Mouse (Mus musculus) lung, embryonic 15.5 days (tissue): ENCODE measurements around the gene Pard6b. TPM values are rescaled to one million over a fixed set of nuclear protein-coding genes. Genes with fewer than 3 reads are reported as not detected.

ENCODE experiments used
- ATAC-seq: fragments of 200-750 bp; cut with Nextera tagmentation; 2 replicates; pipeline ENCODE4 v1.8.0; 2017; ENCODE audit warnings: moderate number of reproducible peaks, borderline replicate concordance; ENCODE audit not compliant: low FRiP score, low TSS enrichment; ENCODE audit errors: extremely low read depth
- H3K27ac ChIP-seq: fragments of 300-500 bp; sonication (generic); 2 replicates; pipeline ENCODE4 v1.5.1; 2015; ENCODE audit warnings: moderate library complexity, mild to moderate bottlenecking, inconsistent platforms
- H3K27me3 ChIP-seq: fragments of 300-500 bp; sonication (generic); 2 replicates; pipeline ENCODE4 v1.6.1; 2015; ENCODE audit warnings: inconsistent platforms
- H3K36me3 ChIP-seq: fragments of 300-500 bp; sonication (generic); 2 replicates; pipeline ENCODE4 v1.6.1; 2015; ENCODE audit warnings: inconsistent platforms
- H3K4me1 ChIP-seq: fragments of 300-500 bp; sonication (generic); 2 replicates; pipeline ENCODE4 v1.6.1; 2015; ENCODE audit warnings: inconsistent platforms
- H3K4me2 ChIP-seq: fragments of 300-500 bp; sonication (generic); 2 replicates; pipeline ENCODE4 v1.6.1; 2015; ENCODE audit warnings: inconsistent platforms, mild to moderate bottlenecking, moderate library complexity
- H3K4me3 ChIP-seq: fragments of 300-500 bp; sonication (generic); 2 replicates; pipeline ENCODE4 v1.5.1; 2015; ENCODE audit warnings: mild to moderate bottlenecking, inconsistent platforms
- H3K9ac ChIP-seq: fragments of 300-500 bp; sonication (generic); 2 replicates; pipeline ENCODE4 v1.6.1; 2015; ENCODE audit warnings: inconsistent platforms
- H3K9me3 ChIP-seq: fragments of 300-500 bp; sonication (generic); 2 replicates; pipeline ENCODE4 v1.6.1; 2016; ENCODE audit warnings: inconsistent platforms
- WGBS: fragments of 180-500 bp; shearing (Covaris S2); methylation state at CpG from one replicate; pipeline ENCODE4 v1.1.7; 2015; 5-methylcytosine and 5-hydroxymethylcytosine counted together
- polyA plus RNA-seq: library from polyadenylated mRNA; unstranded; fragments of >200 nt; fragmentation: Nextera tagmentation; extraction: Ambion mirVana; gene quantifications from 2 replicates; pipeline ENCODE4 v1.2.1, GENCODE M21; 2015

Gene Pard6b
- polyA plus RNA-seq, 1 experiment from 2014 or later, result 12.8 TPM

DNA sequence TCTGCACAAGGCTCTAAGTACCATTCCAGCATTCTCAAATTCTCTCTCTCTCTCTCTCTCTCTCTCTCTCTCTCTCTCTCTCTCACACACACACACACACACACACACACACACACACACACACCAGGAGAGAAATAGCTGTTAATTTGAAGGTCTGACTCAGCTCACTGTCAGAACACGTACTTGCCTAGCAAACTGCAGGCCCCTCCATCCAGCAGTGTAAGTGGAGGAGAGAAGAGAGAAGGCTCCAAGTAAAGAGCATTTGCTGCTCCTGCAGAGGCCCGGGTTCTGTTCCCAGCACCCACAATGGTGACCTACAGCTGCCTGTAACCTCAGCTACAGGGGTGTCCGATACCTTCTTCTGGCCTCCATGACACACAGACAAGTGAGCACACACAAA lies 37.7 kb downstream of the Pard6b start:
- WGBS, result 85% methylated on average over 3 of the region's 3 CpGs
- no peak for ATAC-seq

DNA sequence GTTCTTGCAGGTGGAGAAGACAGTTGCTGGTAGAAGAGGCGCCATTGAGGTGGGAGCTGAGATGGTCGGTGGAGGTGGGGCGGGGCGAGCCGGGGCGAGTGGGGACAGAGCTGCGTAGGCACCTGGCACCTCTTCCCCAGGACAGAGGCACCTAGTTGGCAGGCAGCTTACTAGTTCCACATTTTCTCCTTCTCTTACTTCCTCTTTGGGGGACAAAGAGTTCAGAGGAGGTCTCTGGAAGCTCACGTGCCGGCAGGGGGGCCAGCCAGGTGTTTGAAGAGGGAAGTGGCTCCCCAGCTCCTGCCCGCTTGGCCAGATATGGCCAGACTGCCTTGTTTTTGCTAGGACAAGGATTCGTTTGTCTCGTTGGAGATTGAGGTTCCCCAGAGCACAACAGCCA lies 38.3 kb downstream of the Pard6b start:
- H3K4me2 ChIP-seq, result no peak overlapping the region
- 53% methylated on average over 12 of the region's 12 CpGs for WGBS
- no peaks in the 10 kb centered on the region for H3K9me3 ChIP-seq
- peaks cover 12% of the 10 kb centered on the region for H3K27me3 ChIP-seq
- no peak overlapping the region; the same call in 1 of the 2 replicates for H3K9ac ChIP-seq
- no peaks in the 10 kb centered on the region for H3K36me3 ChIP-seq
- no peak overlapping the region for H3K27ac ChIP-seq
- H3K4me3 ChIP-seq, result no peak overlapping the region
- no peak for ATAC-seq
- peaks cover 22% of the 10 kb centered on the region for H3K4me1 ChIP-seq

More for the DNA sequence above, 37.7 kb downstream of the Pard6b start:
- H3K4me2 ChIP-seq, result no peak overlapping the region
- no peaks in the 10 kb centered on the region for H3K9me3 ChIP-seq
- H3K27ac ChIP-seq, result no peak overlapping the region
- H3K4me1 ChIP-seq, result peaks cover 22% of the 10 kb centered on the region
- peaks cover 12% of the 10 kb centered on the region for H3K27me3 ChIP-seq
- no peak overlapping the region for H3K4me3 ChIP-seq
- H3K9ac ChIP-seq, result no peak overlapping the region
- no peaks in the 10 kb centered on the region for H3K36me3 ChIP-seq

- Histone ChIP-seq H3K9ac (no peak overlapping the region), H3K4me3 (no peak overlapping the region), H3K4me2 (no peak overlapping the region), H3K4me1 (peaks cover 10% of the 10 kb centered on the region), H3K36me3 (no peaks in the 10 kb centered on the region), H3K9me3 (no peaks in the 10 kb centered on the region), H3K27ac (no peak overlapping the region), H3K27me3 (peaks cover 12% of the 10 kb centered on the region)
- no peak for ATAC-seq
- WGBS, result 76% methylated on average over 4 of the region's 4 CpGs
Observed at GRCm38 (mm10) chr2:168120906-168121305, 40.1 kb downstream of the Pard6b start.

- Histone ChIP-seq H3K9ac (no peak overlapping the region), H3K9me3 (no peaks in the 10 kb centered on the region), H3K36me3 (no peaks in the 10 kb centered on the region), H3K4me2 (no peak overlapping the region), H3K27me3 (peaks cover 4% of the 10 kb centered on the region; the same call in 1 of the 2 replicates), H3K4me1 (peaks cover 2% of the 10 kb centered on the region; the same call in 1 of the 2 replicates), H3K4me3 (no peak overlapping the region), H3K27ac (no peak overlapping the region)
- WGBS, result 83% methylated on average over 6 of the region's 6 CpGs
- no peak for ATAC-seq
Observed at GRCm38 (mm10) chr2:168123652-168124051, 42.8 kb downstream of the Pard6b start.

- no peak overlapping the region for H3K27ac ChIP-seq
- WGBS, result 40% methylated on average over 11 of the region's 11 CpGs
- H3K4me1 ChIP-seq, result peaks cover 5% of the 10 kb centered on the region; the same call in 1 of the 2 replicates
- H3K4me2 ChIP-seq, result no peak overlapping the region
- no peaks in the 10 kb centered on the region for H3K36me3 ChIP-seq
- H3K9me3 ChIP-seq, result no peaks in the 10 kb centered on the region
- H3K4me3 ChIP-seq, result no peak overlapping the region
- no peak overlapping the region for H3K9ac ChIP-seq
- no peaks in the 10 kb centered on the region for H3K27me3 ChIP-seq
- ATAC-seq, result no peak
Observed at GRCm38 (mm10) chr2:168125288-168126089, 44.7 kb downstream of the Pard6b start.

DNA sequence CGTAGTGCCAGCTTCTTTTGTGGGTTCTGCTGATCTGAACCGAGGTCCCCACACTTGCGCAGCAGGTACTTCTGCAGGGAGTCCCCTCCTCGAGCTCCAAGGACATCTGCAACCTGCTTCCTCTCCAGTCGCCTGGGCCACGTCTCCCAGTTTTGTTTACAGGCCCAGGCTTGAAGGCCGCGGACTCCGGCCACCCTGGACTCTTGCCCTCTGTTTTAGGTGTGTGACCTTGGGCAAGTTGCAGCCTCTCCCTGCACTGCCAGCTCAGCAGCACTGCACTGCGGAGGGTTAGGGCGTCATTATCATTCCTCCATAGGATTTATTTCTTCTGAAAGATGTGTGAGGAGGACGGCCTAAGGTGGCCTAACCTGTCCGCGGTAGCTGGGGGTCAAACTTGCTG lies 47.0 kb downstream of the Pard6b start:
- Histone ChIP-seq H3K27me3 (no peaks in the 10 kb centered on the region), H3K9me3 (no peaks in the 10 kb centered on the region), H3K4me1 (peaks cover 5% of the 10 kb centered on the region; the same call in 1 of the 2 replicates), H3K36me3 (no peaks in the 10 kb centered on the region), H3K27ac (no peak overlapping the region), H3K9ac (no peak overlapping the region), H3K4me2 (no peak overlapping the region), H3K4me3 (no peak overlapping the region)
- ATAC-seq, result no peak
- WGBS, result 78% methylated on average over 14 of the region's 14 CpGs

DNA sequence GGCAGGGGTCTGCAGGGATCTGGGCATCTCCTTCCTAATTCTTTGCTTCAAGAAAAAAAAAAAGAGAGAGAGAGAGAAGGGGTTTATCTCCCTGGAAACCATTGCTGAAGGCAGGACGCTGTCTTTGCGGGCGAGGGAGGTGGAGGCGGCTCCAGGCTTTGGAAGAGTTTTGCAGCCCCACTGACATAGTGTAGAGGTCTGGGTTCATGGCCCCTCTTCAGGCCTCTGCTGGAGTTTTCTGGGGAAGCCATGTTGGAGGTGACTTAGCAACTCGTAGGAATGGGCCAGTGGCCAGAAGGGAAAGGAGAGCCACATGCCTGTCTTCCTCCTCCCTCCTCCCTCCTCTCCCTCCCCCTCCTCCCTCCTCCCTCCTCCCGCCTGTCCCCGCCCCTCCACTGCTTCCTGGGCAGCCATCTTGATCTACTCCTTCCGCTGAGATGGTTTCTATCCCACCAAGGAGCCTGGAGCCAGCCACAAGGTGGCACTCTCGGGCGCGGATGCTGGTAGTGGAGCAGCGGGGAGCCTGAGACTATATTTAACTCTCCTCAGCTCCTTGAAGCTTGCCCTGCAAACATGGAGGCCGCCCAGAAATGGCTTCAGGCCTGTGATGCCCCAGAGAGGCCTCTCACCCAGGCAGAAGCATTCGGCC lies 47.5 kb downstream of the Pard6b start:
- H3K9me3 ChIP-seq, result no peaks in the 10 kb centered on the region
- H3K27me3 ChIP-seq, result no peaks in the 10 kb centered on the region
- ATAC-seq, result peak; percentile 86
- peak overlapping the region; percentile 7; the same call in 1 of the 2 replicates for H3K4me2 ChIP-seq
- H3K9ac ChIP-seq, result no peak overlapping the region
- no peak overlapping the region for H3K27ac ChIP-seq
- peaks cover 5% of the 10 kb centered on the region; the same call in 1 of the 2 replicates for H3K4me1 ChIP-seq
- H3K4me3 ChIP-seq, result no peak overlapping the region
- WGBS, result 22% methylated on average over 12 of the region's 14 CpGs
- H3K36me3 ChIP-seq, result no peaks in the 10 kb centered on the region

DNA sequence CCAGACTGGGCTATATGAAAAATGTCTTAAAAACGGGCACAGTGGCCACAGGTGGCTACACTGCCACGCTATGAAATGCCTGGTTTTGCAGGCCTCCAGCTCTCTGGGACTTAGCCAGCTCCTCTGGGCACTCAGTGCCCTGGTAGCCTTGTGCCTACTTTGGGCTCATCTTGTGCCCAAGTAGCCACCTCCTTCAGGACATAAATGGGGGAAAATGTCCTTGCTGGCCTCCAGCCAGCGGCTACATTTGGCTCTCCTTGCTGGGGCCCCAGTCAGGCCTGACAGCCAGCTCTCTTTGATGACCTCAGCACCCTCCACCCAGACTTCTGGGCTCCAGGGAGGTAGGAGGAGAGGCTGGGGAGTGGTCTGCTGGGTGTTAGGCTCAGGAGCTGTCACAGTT lies 49.2 kb downstream of the Pard6b start:
- 69% methylated on average over 3 of the region's 3 CpGs for WGBS

GRCm38 (mm10) chr2:168137161-168137560 lies 56.4 kb downstream of the Pard6b start:
- Histone ChIP-seq H3K9me3 (no peaks in the 10 kb centered on the region), H3K4me1 (no peaks in the 10 kb centered on the region), H3K27me3 (no peaks in the 10 kb centered on the region), H3K27ac (no peak overlapping the region), H3K9ac (no peak overlapping the region), H3K4me2 (no peak overlapping the region), H3K36me3 (no peaks in the 10 kb centered on the region), H3K4me3 (no peak overlapping the region)
- ATAC-seq, result no peak
- WGBS, result 71% methylated on average over 15 of the region's 15 CpGs

More for the DNA sequence above, 49.2 kb downstream of the Pard6b start:
- no peak for ATAC-seq
- H3K9me3 ChIP-seq, result no peaks in the 10 kb centered on the region
- H3K4me3 ChIP-seq, result no peak overlapping the region
- H3K36me3 ChIP-seq, result no peaks in the 10 kb centered on the region
- no peak overlapping the region for H3K9ac ChIP-seq
- peaks cover 5% of the 10 kb centered on the region; the same call in 1 of the 2 replicates for H3K4me1 ChIP-seq
- no peak overlapping the region for H3K4me2 ChIP-seq
- no peak overlapping the region for H3K27ac ChIP-seq
- H3K27me3 ChIP-seq, result no peaks in the 10 kb centered on the region

- Histone ChIP-seq H3K4me2 (no peak overlapping the region), H3K9ac (no peak overlapping the region), H3K9me3 (no peaks in the 10 kb centered on the region), H3K27ac (no peak overlapping the region), H3K4me1 (peaks cover 17% of the 10 kb centered on the region), H3K27me3 (no peaks in the 10 kb centered on the region), H3K36me3 (no peaks in the 10 kb centered on the region), H3K4me3 (no peak overlapping the region)
- 34% methylated on average over 5 of the region's 5 CpGs for WGBS
- no peak for ATAC-seq
Observed at GRCm38 (mm10) chr2:168143794-168144193, 63.0 kb downstream of the Pard6b start.

GRCm38 (mm10) chr2:168145437-168145836 lies 64.6 kb downstream of the Pard6b start:
- 31% methylated on average over 2 of the region's 2 CpGs for WGBS
- Histone ChIP-seq H3K4me2 (no peak overlapping the region), H3K4me1 (peaks cover 17% of the 10 kb centered on the region), H3K27ac (peak overlapping the region; percentile 47; the same call in 1 of the 2 replicates), H3K9me3 (no peaks in the 10 kb centered on the region), H3K27me3 (no peaks in the 10 kb centered on the region), H3K36me3 (no peaks in the 10 kb centered on the region), H3K4me3 (no peak overlapping the region), H3K9ac (no peak overlapping the region)
- peak; percentile 76 for ATAC-seq
